Mouse (Mus musculus) embryo, embryonic 10 days (tissue): ENCODE results near the gene Tmem232.
"Not testable (repeated sequence)": the region's sequence is repeated elsewhere in the genome, so short reads cannot be mapped to it uniquely, and the experiment has no call there.

ENCODE experiments used
- DNase-seq: peaks from one replicate; pipeline ENCODE4 v3.0.0-alpha.2; 2015; ENCODE audit warnings: low spot score

The Tmem232 gene

GRCm38 (mm10) chr17:65221687-65222086, 318.9 kb downstream of the Tmem232 start:
- DNase-seq = not testable (repeated sequence)
